Mouse (Mus musculus) regulatory T cell (primary cell): ENCODE data around the gene Zfp788.
"Not testable (repeated sequence)": the region's sequence is repeated elsewhere in the genome, so short reads cannot be mapped to it uniquely, and the experiment has no call there.

Experiments used
- in situ Hi-C: fragments of 300-600 bp; cut with MboI, MseI; formaldehyde crosslinking; loops from one replicate; pipeline ENCODE4 v1.15.1; 2025; ENCODE audit warnings: high pct_unique_total_duplicates

Gene Zfp788

GRCm38 (mm10) chr7:41632409-41633220 is at the start of gene Zfp788:
TSS of gene Zfp788 (plus strand) at chr7:41633203.
- in situ Hi-C loops: loop anchor here (5.0 kb wide), 2 partner anchors 35 to 140 kb away; partner anchors contain the start of gene 2610021A01Rik

- in situ Hi-C loops: loop anchor here (25.0 kb wide), 1 partner anchor 1926 kb away; no protein-coding TSS in a partner anchor
Observed at GRCm38 (mm10) chr7:41587831-41588230, 45.2 kb upstream of the Zfp788 start.

- in situ Hi-C loops: loop anchor here (5.0 to 25.0 kb wide), 4 partner anchors 34 to 1936 kb away; partner anchors contain the start of genes Zfp141 and Zfp788
Observed at GRCm38 (mm10) chr7:41598615-41599014, 34.4 kb upstream of the Zfp788 start.

GRCm38 (mm10) chr7:41599034-41599813 is 33.8 kb upstream of the Zfp788 start, which contains the start of gene 2610021A01Rik:
TSS of gene 2610021A01Rik (plus strand) at chr7:41599230.
- in situ Hi-C loops: loop anchor here (5.0 to 25.0 kb wide), 4 partner anchors 33 to 1937 kb away; partner anchors contain the start of genes Zfp141 and Zfp788

GRCm38 (mm10) chr7:41599932-41600548 is 33.0 kb upstream of the Zfp788 start:
- in situ Hi-C loops: loop anchor here (5.0 to 25.0 kb wide), 6 partner anchors 32 to 1962 kb away; partner anchors contain the start of genes Zfp141, Zfp658, Zfp715 and Zfp788

- in situ Hi-C loops: loop anchor here (25.0 kb wide), 2 partner anchors 1701 to 1951 kb away; partner anchors contain the start of genes Zfp658 and Zfp715
Observed at GRCm38 (mm10) chr7:41611654-41612053, 21.3 kb upstream of the Zfp788 start.

- in situ Hi-C loops: loop anchor here (25.0 kb wide), 2 partner anchors 1696 to 1946 kb away; partner anchors contain the start of genes Zfp658 and Zfp715
Observed at GRCm38 (mm10) chr7:41616241-41616640, 16.8 kb upstream of the Zfp788 start.

GRCm38 (mm10) chr7:41633221-41633984 is 400 bp downstream of the Zfp788 start:
- in situ Hi-C loops: loop anchor here (5.0 kb wide), 2 partner anchors 36 to 141 kb away; partner anchors contain the start of gene 2610021A01Rik

GRCm38 (mm10) chr7:41674326-41674725 is 41.3 kb downstream of the Zfp788 start:
- in situ Hi-C loops: not testable (repeated sequence)
